Mouse (Mus musculus) thymus, adult 2 months (tissue): ENCODE measurements around the gene Med31.

Source experiments
- CTCF ChIP-seq: fragments of 200-500 bp; IDR thresholded peaks from 2 replicates; pipeline ENCODE4 v1.5.1; 2012; ENCODE audit warnings: mild to moderate bottlenecking, control low read depth, low read length, moderate library complexity, borderline replicate concordance; ENCODE audit not compliant: control insufficient read depth, poor library complexity, insufficient read depth; ENCODE audit errors: extremely low read depth
- POLR2A ChIP-seq: fragments of 200-500 bp; IDR thresholded peaks from 2 replicates; pipeline ENCODE4 v1.6.1; 2012; ENCODE audit warnings: mild to moderate bottlenecking, low read length, control low read depth, moderate library complexity; ENCODE audit not compliant: control insufficient read depth, poor library complexity, insufficient read depth; ENCODE audit errors: extremely low read depth

GRCm38 (mm10) chr11:72194259-72194658 is 21.1 kb downstream of the Med31 start:
- TF ChIP-seq CTCF = no peak
- no peak for TF ChIP-seq POLR2A
